Mouse (Mus musculus) heart, embryonic 12.5 days (tissue): ENCODE measurements around the gene Pnpla2. TPM values are rescaled to one million over a fixed set of nuclear protein-coding genes. Genes with fewer than 3 reads are reported as not detected.

Source experiments
- ATAC-seq: fragments of 200-750 bp; cut with Nextera tagmentation; 2 replicates; pipeline ENCODE4 v1.8.0; 2017; ENCODE audit warnings: moderate TSS enrichment, moderate library complexity; ENCODE audit not compliant: insufficient number of reproducible peaks, low FRiP score
- H3K27ac ChIP-seq: fragments of 300-500 bp; sonication (generic); 2 replicates; pipeline ENCODE4 v1.5.1; 2016; ENCODE audit warnings: mild to moderate bottlenecking, moderate library complexity; ENCODE audit not compliant: poor library complexity, severe bottlenecking
- H3K27me3 ChIP-seq: fragments of 300-500 bp; sonication (generic); replicated peaks from 2 replicates; pipeline ENCODE4 v1.6.1; 2016; ENCODE audit warnings: mild to moderate bottlenecking, moderate library complexity
- H3K36me3 ChIP-seq: fragments of 300-500 bp; sonication (generic); 2 replicates; pipeline ENCODE4 v1.6.1; 2016; ENCODE audit warnings: mild to moderate bottlenecking, moderate library complexity
- H3K4me1 ChIP-seq: fragments of 300-500 bp; sonication (generic); replicated peaks from 2 replicates; pipeline ENCODE4 v1.6.1; 2016; ENCODE audit warnings: mild to moderate bottlenecking
- H3K4me2 ChIP-seq: fragments of 300-500 bp; sonication (generic); 2 replicates; pipeline ENCODE4 v1.6.1; 2016; ENCODE audit warnings: mild to moderate bottlenecking, moderate library complexity
- H3K4me3 ChIP-seq: fragments of 300-500 bp; sonication (generic); 2 replicates; pipeline ENCODE4 v1.5.1; 2016; ENCODE audit warnings: mild to moderate bottlenecking
- H3K9ac ChIP-seq: fragments of 300-500 bp; sonication (generic); 2 replicates; pipeline ENCODE4 v1.6.1; 2016; ENCODE audit warnings: mild to moderate bottlenecking, moderate library complexity
- H3K9me3 ChIP-seq: fragments of 300-500 bp; sonication (generic); replicated peaks from 2 replicates; pipeline ENCODE4 v1.6.1; 2016; ENCODE audit warnings: mild to moderate bottlenecking, moderate library complexity
- WGBS: fragments of 180-500 bp; shearing (Covaris S2); methylation state at CpG from one replicate; pipeline ENCODE4 v1.1.7; 2016; 5-methylcytosine and 5-hydroxymethylcytosine counted together
- polyA plus RNA-seq: library from polyadenylated mRNA; unstranded; fragments of >200 nt; fragmentation: Nextera tagmentation; extraction: Ambion mirVana; gene quantifications from 2 replicates; pipeline ENCODE4 v1.2.1, GENCODE M21; 2016

The Pnpla2 gene
- polyA plus RNA-seq, 1 experiment from 2014 or later = 42.3 TPM

- H3K27me3 ChIP-seq = peaks cover 15% of the 10 kb centered on the region
- 2% methylated on average over 23 of the region's 23 CpGs for WGBS
- peak; percentile 56 for ATAC-seq
- peaks cover 20% of the 10 kb centered on the region for H3K4me1 ChIP-seq
- peak overlapping the region; percentile 76 for H3K4me2 ChIP-seq
- H3K4me3 ChIP-seq = peak overlapping the region; percentile 62
- peaks cover 35% of the 10 kb centered on the region for H3K36me3 ChIP-seq
- H3K9me3 ChIP-seq = no peaks in the 10 kb centered on the region
- H3K9ac ChIP-seq = peak overlapping the region; percentile 75
- H3K27ac ChIP-seq = peak overlapping the region; percentile 83
Observed at GRCm38 (mm10) chr7:141455610-141456314, 764 bp downstream of the Pnpla2 start.

GRCm38 (mm10) chr7:141456739-141457138 lies 1.7 kb downstream of the Pnpla2 start:
- WGBS = 85% methylated on average over 6 of the region's 6 CpGs

GRCm38 (mm10) chr7:141457236-141457635 lies 2.2 kb downstream of the Pnpla2 start:
- no peak overlapping the region for H3K27ac ChIP-seq
- peaks cover 29% of the 10 kb centered on the region for H3K27me3 ChIP-seq
- peaks cover 21% of the 10 kb centered on the region for H3K36me3 ChIP-seq
- no peak overlapping the region for H3K9ac ChIP-seq
- H3K4me1 ChIP-seq = peaks cover 30% of the 10 kb centered on the region
- no peak for ATAC-seq
- H3K9me3 ChIP-seq = no peaks in the 10 kb centered on the region
- no peak overlapping the region for H3K4me2 ChIP-seq
- no peak overlapping the region for H3K4me3 ChIP-seq
- WGBS = 90% methylated on average over 14 of the region's 14 CpGs

More at GRCm38 (mm10) chr7:141456739-141457138, 1.7 kb downstream of the Pnpla2 start:
- no peaks in the 10 kb centered on the region for H3K9me3 ChIP-seq
- peak overlapping the region; percentile 76 for H3K4me2 ChIP-seq
- H3K36me3 ChIP-seq = peaks cover 26% of the 10 kb centered on the region
- peaks cover 24% of the 10 kb centered on the region for H3K27me3 ChIP-seq
- H3K27ac ChIP-seq = no peak overlapping the region
- ATAC-seq = no peak
- no peak overlapping the region for H3K9ac ChIP-seq
- peak overlapping the region; percentile 62; the same call in 1 of the 2 replicates for H3K4me3 ChIP-seq
- peaks cover 25% of the 10 kb centered on the region for H3K4me1 ChIP-seq

GRCm38 (mm10) chr7:141457986-141458660 lies 3.1 kb downstream of the Pnpla2 start:
- no peak overlapping the region for H3K27ac ChIP-seq
- no peaks in the 10 kb centered on the region for H3K9me3 ChIP-seq
- no peak for ATAC-seq
- no peak overlapping the region for H3K9ac ChIP-seq
- peaks cover 33% of the 10 kb centered on the region for H3K4me1 ChIP-seq
- H3K4me3 ChIP-seq = no peak overlapping the region
- WGBS = 77% methylated on average over 15 of the region's 15 CpGs
- H3K27me3 ChIP-seq = peaks cover 36% of the 10 kb centered on the region
- H3K4me2 ChIP-seq = no peak overlapping the region
- H3K36me3 ChIP-seq = peaks cover 20% of the 10 kb centered on the region

GRCm38 (mm10) chr7:141458661-141459060 lies 3.7 kb downstream of the Pnpla2 start:
- H3K4me3 ChIP-seq = no peak overlapping the region
- H3K27ac ChIP-seq = no peak overlapping the region
- no peaks in the 10 kb centered on the region for H3K9me3 ChIP-seq
- 90% methylated on average over 11 of the region's 11 CpGs for WGBS
- H3K4me1 ChIP-seq = peaks cover 38% of the 10 kb centered on the region
- peaks cover 20% of the 10 kb centered on the region for H3K36me3 ChIP-seq
- H3K4me2 ChIP-seq = no peak overlapping the region
- ATAC-seq = no peak
- no peak overlapping the region for H3K9ac ChIP-seq
- peaks cover 42% of the 10 kb centered on the region for H3K27me3 ChIP-seq

- peaks cover 48% of the 10 kb centered on the region for H3K27me3 ChIP-seq
Observed at GRCm38 (mm10) chr7:141459301-141459711, 4.3 kb downstream of the Pnpla2 start.

GRCm38 (mm10) chr7:141460001-141460390 lies 5.0 kb downstream of the Pnpla2 start:
- Histone ChIP-seq H3K27ac (no peak overlapping the region), H3K27me3 (peaks cover 55% of the 10 kb centered on the region), H3K36me3 (peaks cover 20% of the 10 kb centered on the region), H3K9me3 (no peaks in the 10 kb centered on the region), H3K4me2 (no peak overlapping the region), H3K4me1 (peaks cover 44% of the 10 kb centered on the region), H3K9ac (no peak overlapping the region), H3K4me3 (no peak overlapping the region)
- ATAC-seq = no peak
- 63% methylated on average over 5 of the region's 5 CpGs for WGBS

More at GRCm38 (mm10) chr7:141459301-141459711, 4.3 kb downstream of the Pnpla2 start:
- no peak for ATAC-seq
- Histone ChIP-seq H3K9me3 (no peaks in the 10 kb centered on the region), H3K4me2 (no peak overlapping the region), H3K27ac (no peak overlapping the region), H3K36me3 (peaks cover 20% of the 10 kb centered on the region), H3K4me1 (peaks cover 43% of the 10 kb centered on the region), H3K9ac (no peak overlapping the region), H3K4me3 (no peak overlapping the region)
- WGBS = 89% methylated on average over 17 of the region's 17 CpGs

- no peak for ATAC-seq
- Histone ChIP-seq H3K9me3 (no peaks in the 10 kb centered on the region), H3K27me3 (peaks cover 61% of the 10 kb centered on the region), H3K9ac (peak within 1 kb of the TSS; percentile 77), H3K36me3 (peaks cover 20% of the 10 kb centered on the region), H3K4me2 (peak within 1 kb of the TSS; percentile 96), H3K4me3 (peak within 1 kb of the TSS; percentile 62), H3K4me1 (peaks cover 49% of the 10 kb centered on the region), H3K27ac (no peak within 1 kb of the TSS)
- 69% methylated on average over 15 of the region's 15 CpGs for WGBS
Observed at GRCm38 (mm10) chr7:141460391-141461113, 5.6 kb downstream of the Pnpla2 start, which contains the start of gene Cracr2b. Gene Cracr2b (plus strand): TSS chr7:141461094.

- Histone ChIP-seq H3K9me3 (no peaks in the 10 kb centered on the region), H3K9ac (peak overlapping the region; percentile 77), H3K4me3 (peak overlapping the region; percentile 62), H3K4me1 (peaks cover 49% of the 10 kb centered on the region), H3K27ac (no peak overlapping the region), H3K4me2 (peak overlapping the region; percentile 96), H3K27me3 (peaks cover 67% of the 10 kb centered on the region), H3K36me3 (peaks cover 20% of the 10 kb centered on the region)
- no peak for ATAC-seq
- 2% methylated on average over 56 of the region's 59 CpGs for WGBS
Observed at GRCm38 (mm10) chr7:141461521-141462332, 6.7 kb downstream of the Pnpla2 start.

- Histone ChIP-seq H3K9ac (peak overlapping the region; percentile 77), H3K27me3 (peaks cover 67% of the 10 kb centered on the region)
Observed at GRCm38 (mm10) chr7:141462333-141462821, 7.4 kb downstream of the Pnpla2 start.

More at GRCm38 (mm10) chr7:141462333-141462821, 7.4 kb downstream of the Pnpla2 start:
- Histone ChIP-seq H3K27ac (no peak overlapping the region), H3K4me3 (peak overlapping the region; percentile 62), H3K36me3 (peaks cover 20% of the 10 kb centered on the region), H3K9me3 (no peaks in the 10 kb centered on the region), H3K4me1 (peaks cover 52% of the 10 kb centered on the region), H3K4me2 (peak overlapping the region; percentile 96)
- WGBS = 18% methylated on average over 5 of the region's 5 CpGs
- ATAC-seq = no peak
